Mouse (Mus musculus) embryonic facial prominence, embryonic 15.5 days (tissue): ENCODE results near the gene Rasgef1c. TPM values are rescaled to one million over a fixed set of nuclear protein-coding genes. Genes with fewer than 3 reads are reported as not detected.

Source experiments
- ATAC-seq: fragments of 200-750 bp; cut with Nextera tagmentation; 2 replicates; pipeline ENCODE4 v1.8.0; 2017; ENCODE audit warnings: low read depth, moderate TSS enrichment; ENCODE audit not compliant: insufficient number of reproducible peaks, low FRiP score, low TSS enrichment
- H3K27ac ChIP-seq: fragments of 300-500 bp; sonication (generic); replicated peaks from 2 replicates; pipeline ENCODE4 v1.5.1; 2015; ENCODE audit warnings: mild to moderate bottlenecking, inconsistent platforms
- H3K27me3 ChIP-seq: fragments of 300-500 bp; sonication (generic); 2 replicates; pipeline ENCODE4 v1.6.1; 2015; ENCODE audit warnings: inconsistent platforms
- H3K36me3 ChIP-seq: fragments of 300-500 bp; sonication (generic); 2 replicates; pipeline ENCODE4 v1.6.1; 2015; ENCODE audit warnings: mild to moderate bottlenecking, inconsistent platforms
- H3K4me1 ChIP-seq: fragments of 300-500 bp; sonication (generic); 2 replicates; pipeline ENCODE4 v1.6.1; 2015; ENCODE audit warnings: inconsistent platforms
- H3K4me2 ChIP-seq: fragments of 300-500 bp; sonication (generic); replicated peaks from 2 replicates; pipeline ENCODE4 v1.6.1; 2015; ENCODE audit warnings: mild to moderate bottlenecking, inconsistent platforms
- H3K4me3 ChIP-seq: fragments of 300-500 bp; sonication (generic); replicated peaks from 2 replicates; pipeline ENCODE4 v1.5.1; 2015; ENCODE audit warnings: mild to moderate bottlenecking, inconsistent platforms
- H3K9ac ChIP-seq: fragments of 300-500 bp; sonication (generic); 2 replicates; pipeline ENCODE4 v1.6.1; 2015; ENCODE audit warnings: inconsistent platforms
- H3K9me3 ChIP-seq: fragments of 300-500 bp; sonication (generic); replicated peaks from 2 replicates; pipeline ENCODE4 v1.6.1; 2016; ENCODE audit warnings: inconsistent platforms
- WGBS: fragments of 180-500 bp; shearing (Covaris S2); methylation state at CpG from one replicate; pipeline ENCODE4 v1.1.7; 2015; 5-methylcytosine and 5-hydroxymethylcytosine counted together
- polyA plus RNA-seq: library from polyadenylated mRNA; unstranded; fragments of >200 nt; fragmentation: Nextera tagmentation; extraction: Ambion mirVana; gene quantifications from 2 replicates; pipeline ENCODE4 v1.2.1, GENCODE M21; 2015

Rasgef1c gene
- polyA plus RNA-seq, result 0.99 and 1.2 TPM in 2 replicates

DNA sequence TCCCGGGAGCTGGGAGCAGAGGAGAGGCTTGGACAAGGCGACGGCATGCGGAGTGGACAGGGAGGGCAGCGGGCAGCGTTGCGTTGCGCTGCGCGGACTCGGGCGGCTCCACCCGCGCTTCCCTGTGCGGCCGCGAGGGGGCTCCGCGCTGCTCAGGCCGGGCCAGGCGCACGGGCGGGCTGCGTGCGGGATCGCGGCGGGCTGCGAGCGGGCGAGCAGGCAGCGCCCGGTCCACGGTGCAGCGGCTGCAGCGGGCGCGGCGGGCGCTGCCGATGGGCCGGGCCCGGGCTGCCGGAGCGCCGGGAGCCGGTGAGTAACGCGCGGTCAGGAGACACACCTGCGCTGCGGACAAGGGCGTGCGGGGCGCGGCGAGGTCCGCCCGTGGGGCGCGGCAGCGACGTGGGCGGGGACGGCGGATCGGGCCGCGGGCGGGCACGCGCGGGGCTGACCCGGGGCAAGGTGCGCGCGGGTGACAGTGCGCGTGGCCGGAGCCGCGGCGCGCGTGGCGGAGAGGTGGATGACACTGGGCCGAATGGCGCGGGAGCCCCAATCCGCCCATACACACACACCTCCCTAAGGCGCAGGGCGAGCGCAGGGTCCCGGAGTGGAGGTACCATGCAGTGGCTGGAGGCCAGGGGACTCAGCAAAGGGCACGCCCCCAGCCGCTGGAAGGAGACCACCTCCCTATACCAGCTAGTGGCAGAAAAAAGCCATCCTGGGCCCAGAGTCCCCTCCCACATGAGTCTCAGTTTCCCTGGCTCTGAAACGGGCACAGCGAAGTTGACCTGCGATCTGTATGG lies at the start of gene Rasgef1c:
TSS of gene Rasgef1c (plus strand) at position 177 of the 800 bp plus-strand sequence.
- 3% methylated on average over 89 of the region's 99 CpGs for WGBS
- Histone ChIP-seq H3K27ac (no peak within 1 kb of the TSS), H3K36me3 (no peaks in the 10 kb centered on the region), H3K9me3 (0 out of 2 replicates have a peak, but pooled peaks cover 6% of the 10 kb centered on the region), H3K4me3 (peak within 1 kb of the TSS; percentile 62), H3K27me3 (peaks cover 36% of the 10 kb centered on the region), H3K4me2 (peak within 1 kb of the TSS; percentile 100), H3K4me1 (peaks cover 12% of the 10 kb centered on the region), H3K9ac (peak within 1 kb of the TSS; percentile 39)
- ATAC-seq, result peak; percentile 69; the same call in 1 of the 2 replicates

DNA sequence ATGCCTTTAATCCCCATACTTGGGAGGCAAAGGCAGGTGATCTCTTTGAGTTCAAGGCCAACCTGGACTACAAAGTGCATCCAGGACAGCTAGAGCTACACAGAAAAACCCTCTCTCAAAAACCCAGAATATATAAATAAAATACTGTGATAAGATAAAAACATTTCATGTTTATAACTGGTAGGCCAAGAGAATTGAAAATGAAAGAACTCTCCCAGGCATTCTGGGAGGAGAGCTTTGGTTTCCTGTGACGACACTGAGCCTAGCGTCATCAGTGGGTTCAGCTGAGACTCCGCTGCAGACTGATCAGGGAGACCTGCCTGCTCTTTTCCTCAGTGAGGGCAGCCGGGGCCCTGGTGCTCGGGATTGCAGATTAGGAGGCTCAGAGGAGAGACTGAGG lies 46.5 kb upstream of the Rasgef1c start:
- Histone ChIP-seq H3K27me3 (no peaks in the 10 kb centered on the region), H3K4me3 (no peak overlapping the region), H3K4me2 (no peak overlapping the region), H3K4me1 (no peaks in the 10 kb centered on the region), H3K27ac (no peak overlapping the region), H3K36me3 (0 out of 2 replicates have a peak, but pooled peaks cover 9% of the 10 kb centered on the region), H3K9ac (no peak overlapping the region), H3K9me3 (no peaks in the 10 kb centered on the region)
- WGBS, result 80% methylated on average over 5 of the region's 5 CpGs
- ATAC-seq, result no peak

DNA sequence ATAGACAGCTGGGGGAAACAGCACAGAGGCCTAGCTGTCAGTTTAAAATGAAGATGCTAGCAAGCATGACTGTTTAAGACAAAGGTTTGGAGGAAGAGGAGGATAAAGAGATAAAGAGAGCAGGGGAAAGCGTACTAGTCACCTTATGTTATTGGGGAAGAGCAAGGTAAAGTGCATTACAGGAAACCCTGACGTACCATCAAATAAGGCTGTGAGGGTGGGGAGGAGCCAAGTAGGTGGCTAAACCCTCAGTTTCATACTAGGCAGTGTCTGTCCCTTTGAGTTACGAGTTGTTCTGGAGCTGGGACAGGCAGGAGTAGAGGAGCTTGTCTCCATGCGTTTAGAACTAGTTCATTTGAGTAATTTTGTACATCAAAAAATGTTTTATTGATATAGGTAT lies 40.5 kb upstream of the Rasgef1c start:
- no peak overlapping the region for H3K27ac ChIP-seq
- no peaks in the 10 kb centered on the region for H3K4me1 ChIP-seq
- H3K36me3 ChIP-seq, result peaks cover 8% of the 10 kb centered on the region; the same call in 1 of the 2 replicates
- WGBS, result 93% methylated on average over 4 of the region's 4 CpGs
- no peaks in the 10 kb centered on the region for H3K9me3 ChIP-seq
- no peak overlapping the region for H3K4me2 ChIP-seq
- H3K9ac ChIP-seq, result no peak overlapping the region
- no peak overlapping the region for H3K4me3 ChIP-seq
- H3K27me3 ChIP-seq, result no peaks in the 10 kb centered on the region
- no peak for ATAC-seq

GRCm38 (mm10) chr11:49863926-49864325 lies 37.7 kb upstream of the Rasgef1c start:
- H3K4me2 ChIP-seq, result no peak overlapping the region
- no peak overlapping the region for H3K9ac ChIP-seq
- no peaks in the 10 kb centered on the region for H3K27me3 ChIP-seq
- no peak overlapping the region for H3K4me3 ChIP-seq
- H3K36me3 ChIP-seq, result peaks cover 16% of the 10 kb centered on the region
- ATAC-seq, result no peak
- no peaks in the 10 kb centered on the region for H3K4me1 ChIP-seq
- no peaks in the 10 kb centered on the region for H3K9me3 ChIP-seq
- H3K27ac ChIP-seq, result no peak overlapping the region

DNA sequence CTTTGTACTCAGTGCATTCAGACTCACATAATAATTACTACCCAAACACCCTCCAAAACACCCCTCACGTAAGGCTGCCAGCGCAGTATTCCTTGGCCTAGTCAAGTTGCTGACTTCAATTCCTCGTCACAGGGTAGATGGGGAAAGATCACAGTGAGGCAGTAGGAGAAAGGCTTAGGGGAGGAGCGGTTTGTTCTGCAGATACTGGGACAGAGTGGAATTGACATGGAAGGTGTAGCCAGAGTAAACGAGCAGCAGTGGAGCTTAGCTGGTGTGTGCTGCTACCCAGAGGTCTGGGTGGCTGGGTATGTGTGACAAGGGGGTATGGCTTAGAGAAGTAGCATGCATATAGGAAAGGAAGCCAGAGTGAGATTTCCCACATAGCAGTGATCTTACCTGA lies 34.3 kb upstream of the Rasgef1c start:
- peaks cover 30% of the 10 kb centered on the region for H3K36me3 ChIP-seq
- ATAC-seq, result no peak
- H3K9me3 ChIP-seq, result no peaks in the 10 kb centered on the region
- H3K4me3 ChIP-seq, result no peak overlapping the region
- H3K4me1 ChIP-seq, result no peaks in the 10 kb centered on the region
- H3K4me2 ChIP-seq, result no peak overlapping the region
- WGBS, result 86% methylated on average over 5 of the region's 5 CpGs
- H3K27ac ChIP-seq, result no peak overlapping the region
- H3K27me3 ChIP-seq, result no peaks in the 10 kb centered on the region
- no peak overlapping the region for H3K9ac ChIP-seq

DNA sequence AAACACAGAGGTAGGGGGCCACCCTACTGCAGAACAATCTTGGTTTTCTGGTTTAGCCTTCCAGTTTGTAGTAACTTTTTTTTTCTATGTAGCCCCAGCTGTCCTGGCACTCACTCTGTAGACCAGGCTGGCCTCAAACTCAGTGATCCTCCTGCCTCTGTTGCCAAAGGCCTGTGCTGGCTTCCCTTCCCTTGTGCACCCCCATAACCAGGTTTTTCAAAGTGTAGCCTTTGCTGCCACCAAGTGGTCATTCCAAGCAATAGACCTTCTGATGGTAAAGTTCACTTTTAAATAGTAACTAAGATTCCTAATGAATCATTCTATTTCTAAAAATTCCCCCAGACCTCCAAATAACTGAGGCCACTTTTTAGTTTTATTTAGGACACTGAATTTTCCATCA lies 31.9 kb upstream of the Rasgef1c start:
- no peak overlapping the region for H3K4me2 ChIP-seq
- H3K4me1 ChIP-seq, result no peaks in the 10 kb centered on the region
- no peak overlapping the region for H3K9ac ChIP-seq
- H3K4me3 ChIP-seq, result no peak overlapping the region
- no peak for ATAC-seq
- no peaks in the 10 kb centered on the region for H3K9me3 ChIP-seq
- no peak overlapping the region for H3K27ac ChIP-seq
- H3K36me3 ChIP-seq, result peaks cover 39% of the 10 kb centered on the region
- H3K27me3 ChIP-seq, result no peaks in the 10 kb centered on the region

- Histone ChIP-seq H3K9ac (no peak overlapping the region), H3K27ac (no peak overlapping the region), H3K4me1 (no peaks in the 10 kb centered on the region), H3K4me2 (no peak overlapping the region), H3K4me3 (no peak overlapping the region), H3K27me3 (no peaks in the 10 kb centered on the region), H3K36me3 (peaks cover 38% of the 10 kb centered on the region), H3K9me3 (no peaks in the 10 kb centered on the region)
- 51% methylated on average over 6 of the region's 6 CpGs for WGBS
- ATAC-seq, result no peak
Observed at GRCm38 (mm10) chr11:49871914-49872313, 29.7 kb upstream of the Rasgef1c start.

DNA sequence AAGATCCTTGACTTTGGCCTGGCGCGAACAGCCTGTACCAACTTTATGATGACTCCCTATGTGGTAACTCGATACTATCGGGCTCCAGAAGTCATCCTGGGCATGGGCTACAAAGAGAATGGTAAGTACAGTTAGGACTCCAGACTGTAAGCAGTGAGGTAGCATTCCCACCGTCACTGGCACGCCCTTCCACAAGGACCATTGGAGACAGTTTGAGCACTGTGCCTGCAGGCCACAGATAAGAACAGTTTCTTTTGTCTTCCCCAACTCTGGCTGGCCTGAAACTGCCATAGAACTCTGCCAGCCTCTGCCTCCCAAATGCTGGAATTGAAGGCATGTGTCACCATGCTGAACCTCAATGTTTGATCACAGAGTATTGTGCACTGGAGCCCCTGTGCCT lies 28.9 kb upstream of the Rasgef1c start:
- no peak overlapping the region for H3K27ac ChIP-seq
- no peak overlapping the region for H3K4me2 ChIP-seq
- no peak overlapping the region for H3K4me3 ChIP-seq
- H3K27me3 ChIP-seq, result no peaks in the 10 kb centered on the region
- H3K9ac ChIP-seq, result no peak overlapping the region
- WGBS, result 92% methylated on average over 6 of the region's 6 CpGs
- no peak for ATAC-seq
- H3K36me3 ChIP-seq, result peaks cover 31% of the 10 kb centered on the region
- H3K9me3 ChIP-seq, result no peaks in the 10 kb centered on the region
- no peaks in the 10 kb centered on the region for H3K4me1 ChIP-seq

DNA sequence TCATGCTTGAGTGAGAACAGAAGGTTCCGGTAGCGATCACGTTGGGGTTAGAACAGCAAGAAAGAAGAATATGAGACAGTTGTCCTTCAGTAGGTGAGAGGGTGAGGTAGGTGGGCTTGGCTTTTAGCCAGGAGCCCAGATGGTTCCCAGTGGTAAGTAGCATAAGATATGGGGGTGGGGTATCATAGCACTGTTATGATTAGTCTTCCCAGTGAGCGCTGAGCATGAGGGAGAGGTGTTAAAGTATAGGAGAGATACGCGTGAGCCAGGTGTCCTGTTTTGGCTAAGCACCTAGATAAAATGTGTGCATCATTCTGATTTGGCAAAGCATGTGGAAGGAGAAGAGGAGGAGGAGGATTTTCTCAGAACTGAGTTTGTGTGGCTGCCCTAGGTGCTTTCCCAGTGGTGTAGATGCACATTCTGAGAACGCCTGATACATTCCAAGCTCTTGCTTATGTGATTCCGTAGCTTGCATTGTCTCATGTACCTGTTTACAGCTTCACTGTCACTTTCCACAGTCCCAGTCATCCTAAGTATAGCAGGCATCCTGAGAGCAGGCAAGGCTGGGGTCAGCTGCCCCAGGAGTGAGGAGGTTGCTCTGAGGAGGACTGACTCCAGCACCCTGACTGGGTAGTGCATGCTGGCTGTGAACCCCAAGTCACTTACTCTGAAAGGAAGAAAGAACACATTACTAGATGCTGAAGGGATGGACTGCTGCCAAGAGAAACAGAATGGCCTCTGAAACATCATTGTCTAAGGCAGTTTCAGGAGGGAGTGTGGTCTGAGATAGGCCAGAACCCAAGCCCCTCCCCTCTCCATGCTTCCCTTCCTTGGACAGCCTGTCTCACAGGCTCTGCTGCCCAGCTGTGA lies 24.5 kb upstream of the Rasgef1c start:
- ATAC-seq, result peak; percentile 51; the same call in 1 of the 2 replicates
- no peak overlapping the region for H3K27ac ChIP-seq
- H3K36me3 ChIP-seq, result peaks cover 41% of the 10 kb centered on the region

DNA sequence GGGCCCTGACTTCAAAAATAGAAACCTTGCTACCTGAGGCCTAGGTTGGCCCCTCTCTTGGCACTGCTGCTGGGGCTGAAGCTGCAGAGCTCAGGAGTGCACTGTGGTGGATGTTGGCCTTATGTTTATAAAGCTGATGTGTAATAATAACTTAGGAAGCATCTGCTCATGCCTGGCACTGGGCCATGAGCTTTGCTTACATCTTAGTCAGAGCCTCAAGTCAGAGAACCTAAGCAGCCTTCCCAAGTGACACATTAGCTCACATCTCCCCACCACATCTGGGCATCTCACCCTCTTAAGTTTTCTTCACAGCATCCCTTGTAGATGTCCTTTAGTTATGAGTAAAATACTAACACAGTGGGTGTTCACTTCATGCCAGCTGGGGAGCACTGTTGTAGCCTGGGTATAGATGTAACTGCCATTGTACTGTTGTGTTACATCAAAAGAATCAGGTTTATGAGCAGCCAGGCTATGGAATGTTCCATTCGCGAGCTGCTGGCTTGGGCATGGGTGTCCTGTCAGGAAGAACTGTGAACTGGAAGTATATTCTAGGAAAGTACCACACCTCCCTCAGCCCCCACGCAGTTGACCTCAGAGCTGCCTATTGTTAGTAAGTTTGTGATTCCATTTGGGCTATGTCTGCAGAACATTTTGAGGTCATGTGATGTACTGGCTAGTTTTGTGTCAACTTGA lies 21.5 kb upstream of the Rasgef1c start:
- Histone ChIP-seq H3K36me3 (peaks cover 41% of the 10 kb centered on the region), H3K9me3 (no peaks in the 10 kb centered on the region), H3K27ac (no peak overlapping the region), H3K4me2 (no peak overlapping the region), H3K4me1 (no peaks in the 10 kb centered on the region), H3K4me3 (no peak overlapping the region), H3K9ac (no peak overlapping the region), H3K27me3 (no peaks in the 10 kb centered on the region)
- ATAC-seq, result no peak
- WGBS, result 90% methylated on average over 3 of the region's 3 CpGs

More for the DNA sequence above, 24.5 kb upstream of the Rasgef1c start:
- Histone ChIP-seq H3K4me2 (no peak overlapping the region), H3K9ac (no peak overlapping the region), H3K27me3 (no peaks in the 10 kb centered on the region), H3K9me3 (no peaks in the 10 kb centered on the region), H3K4me3 (no peak overlapping the region), H3K4me1 (no peaks in the 10 kb centered on the region)
- 90% methylated on average over 8 of the region's 8 CpGs for WGBS

DNA sequence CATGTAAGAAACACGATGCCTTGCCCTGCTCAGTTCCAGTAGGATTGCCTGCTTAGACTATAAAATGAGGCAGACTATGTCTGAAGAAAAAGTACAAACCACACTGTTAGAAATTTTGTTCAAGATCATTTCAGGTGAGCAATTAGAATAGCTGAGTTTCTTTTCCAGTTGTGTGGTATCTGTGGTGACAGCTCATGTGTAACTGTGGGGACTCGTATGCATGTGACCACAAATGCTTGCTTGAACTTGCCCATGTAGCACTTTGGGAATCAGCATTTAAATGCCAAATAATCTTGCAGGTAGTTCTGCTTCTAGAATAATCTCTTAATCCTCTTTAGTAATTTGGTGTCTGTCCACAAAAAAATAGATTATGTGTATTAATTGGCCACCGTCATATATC lies 18.2 kb upstream of the Rasgef1c start:
- Histone ChIP-seq H3K4me1 (no peaks in the 10 kb centered on the region), H3K9me3 (no peaks in the 10 kb centered on the region), H3K27ac (no peak overlapping the region), H3K4me3 (no peak overlapping the region), H3K4me2 (no peak overlapping the region), H3K9ac (no peak overlapping the region), H3K27me3 (no peaks in the 10 kb centered on the region), H3K36me3 (peaks cover 49% of the 10 kb centered on the region)
- WGBS, result 79% methylated on average over 3 of the region's 3 CpGs
- ATAC-seq, result no peak
